Mouse (Mus musculus) embryo, embryonic 9.5 days (tissue): ENCODE data around the gene Cish.

Experiments
- DNase-seq: peaks from one replicate; pipeline ENCODE4 v3.0.0-alpha.2; 2017; ENCODE audit errors: extremely low spot score

Gene Cish

GRCm38 (mm10) chr9:107296016-107296040 lies at the start of gene Cish:
Gene Cish, plus strand, starts transcription at chr9:107296026.
- no peak for DNase-seq

GRCm38 (mm10) chr9:107246170-107246569 lies 49.7 kb upstream of the Cish start:
- DNase-seq = no peak

DNA sequence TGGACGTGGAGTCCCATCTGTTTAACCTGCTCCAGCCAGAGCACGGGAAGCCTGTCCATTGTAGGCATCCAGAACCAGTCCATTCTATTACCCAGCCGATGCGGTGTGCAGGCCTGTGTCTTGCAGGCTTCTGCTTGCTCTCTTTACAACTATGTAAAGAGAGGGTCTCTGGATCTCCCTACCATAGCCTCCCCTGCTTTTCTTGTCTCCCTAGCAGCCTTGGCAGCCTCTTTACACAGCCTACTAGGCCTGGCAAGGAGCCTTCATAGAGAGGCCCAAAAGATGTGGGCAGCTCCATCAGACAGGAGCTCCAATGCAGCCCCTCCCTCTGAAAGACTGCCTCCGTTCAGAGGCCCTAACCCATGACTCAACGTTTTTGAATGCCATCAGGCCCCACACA lies 46.7 kb upstream of the Cish start:
- no peak for DNase-seq

DNA sequence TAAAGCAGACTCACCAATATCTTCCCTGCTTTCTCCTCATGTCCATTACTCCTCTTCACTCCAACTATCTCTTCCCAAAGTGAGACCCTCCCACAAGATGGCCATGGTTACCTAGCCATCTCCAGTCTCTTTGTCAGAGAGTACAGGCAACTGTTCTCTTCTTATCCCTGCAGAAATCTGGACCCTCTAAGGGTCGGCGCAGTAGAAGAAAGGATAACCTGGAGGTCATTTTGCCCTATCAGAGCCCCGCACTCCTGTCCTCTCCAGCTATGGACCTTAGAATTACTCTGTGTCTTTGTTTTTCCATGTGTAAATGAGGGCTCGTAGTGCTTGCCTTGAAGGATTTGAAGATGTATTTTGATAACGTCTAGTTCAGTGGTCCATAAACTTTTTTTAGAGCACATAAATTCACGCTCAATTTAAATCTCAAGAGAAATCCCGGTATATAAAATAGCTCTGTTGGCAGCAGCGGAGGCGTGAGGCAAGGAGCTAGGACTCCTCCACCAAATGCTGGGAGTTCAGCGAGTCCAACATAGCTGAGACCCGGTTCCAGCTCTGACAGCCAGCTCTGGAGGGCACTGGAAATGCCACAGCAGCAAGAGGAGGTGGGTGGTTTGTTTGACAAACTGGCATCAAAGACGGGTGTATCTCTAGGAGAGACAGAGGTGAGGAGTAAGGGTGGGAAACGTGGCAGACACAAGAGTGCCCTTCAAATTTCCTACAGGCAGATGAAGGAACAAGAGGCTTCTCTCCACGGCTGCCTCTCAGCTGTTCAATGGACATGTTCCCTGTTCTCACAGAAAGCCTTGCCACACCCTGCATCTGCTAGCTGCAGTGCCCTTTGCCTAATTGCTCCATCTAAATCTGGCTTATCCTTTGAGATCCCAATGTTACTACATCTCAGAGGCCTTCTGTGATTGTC lies 45.1 kb upstream of the Cish start:
- no peak for DNase-seq

DNA sequence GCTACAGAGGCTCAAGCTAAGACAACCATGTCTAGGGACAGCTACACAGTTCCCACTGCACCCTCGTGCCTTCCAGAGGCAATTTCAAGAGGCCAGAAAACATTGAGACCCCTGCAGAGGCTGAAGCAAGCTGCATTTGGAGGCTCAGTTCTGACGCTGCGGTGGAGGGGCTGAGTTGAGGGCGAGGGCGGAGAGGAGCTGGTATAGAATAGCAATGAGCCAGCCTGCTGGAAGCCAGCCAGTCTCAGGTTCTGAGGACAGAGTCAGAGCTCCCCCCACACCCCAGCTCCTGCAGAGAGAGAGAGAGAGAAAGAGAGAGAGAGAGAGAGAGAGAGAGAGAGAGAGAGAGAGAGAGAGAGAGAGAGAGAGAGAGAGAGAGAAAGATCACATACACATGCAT lies 43.7 kb upstream of the Cish start:
- no peak for DNase-seq

GRCm38 (mm10) chr9:107254476-107254875 lies 41.4 kb upstream of the Cish start:
- no peak for DNase-seq

GRCm38 (mm10) chr9:107254925-107255324 lies 40.9 kb upstream of the Cish start:
- no peak for DNase-seq

DNA sequence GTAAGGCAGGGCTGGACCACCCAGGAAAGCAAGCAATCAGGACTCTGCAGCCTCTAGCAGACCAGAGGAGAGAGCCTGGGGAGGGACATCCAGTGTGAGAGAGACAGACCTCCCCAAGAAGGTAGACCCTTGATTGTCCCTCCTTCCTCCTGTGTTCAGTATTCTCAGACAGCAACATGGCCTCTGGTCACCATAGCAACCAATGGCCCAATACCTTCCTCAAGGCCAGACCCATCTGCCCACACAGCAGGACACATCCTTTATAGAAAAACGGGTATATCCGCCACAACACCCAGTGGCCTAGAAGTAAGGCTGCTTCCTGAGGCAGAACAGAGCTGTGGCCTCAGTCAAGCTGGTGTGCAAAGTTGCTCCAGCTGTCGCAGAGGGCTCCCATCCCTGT lies 40.2 kb upstream of the Cish start:
- DNase-seq = no peak

DNA sequence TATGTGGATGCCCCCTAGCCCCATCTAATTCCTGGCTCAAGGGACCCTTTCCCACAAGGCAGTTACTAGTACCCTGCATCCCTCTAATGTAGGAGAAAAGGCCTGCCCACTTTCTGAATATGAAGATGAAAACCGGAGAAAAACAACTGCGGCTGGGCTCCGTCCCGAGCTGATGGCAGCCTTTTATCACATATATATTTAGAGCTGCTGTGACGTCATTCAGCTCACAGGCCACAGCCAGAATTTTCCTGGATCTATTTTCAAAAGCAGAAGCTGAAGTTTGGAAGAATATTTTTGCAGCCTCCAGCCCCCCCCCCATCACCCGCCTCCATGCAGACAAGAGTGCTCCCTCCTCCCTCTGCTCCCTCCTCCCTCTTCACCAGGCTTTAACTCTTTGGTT lies 36.3 kb upstream of the Cish start:
- DNase-seq = no peak

GRCm38 (mm10) chr9:107260429-107260828 lies 35.4 kb upstream of the Cish start:
- DNase-seq = no peak

DNA sequence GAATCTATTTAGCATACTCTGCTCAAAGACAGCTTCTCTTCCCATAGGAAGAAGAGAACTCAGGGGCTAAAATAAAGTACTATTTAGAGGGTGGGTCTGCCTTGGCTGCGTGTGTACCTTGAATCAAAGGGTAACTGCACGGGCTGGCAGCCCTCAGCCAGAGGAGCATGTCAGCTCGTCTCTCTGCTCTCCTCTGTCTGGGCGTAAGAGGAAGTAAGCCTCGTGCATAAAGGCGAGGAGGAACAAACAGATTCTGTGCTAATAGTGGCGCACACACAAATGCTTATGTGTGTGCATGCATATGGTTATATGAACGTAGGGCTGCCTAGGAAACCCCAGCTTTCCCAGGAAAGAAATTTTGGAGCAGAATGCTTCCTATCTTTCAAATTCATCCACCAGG lies 35.0 kb upstream of the Cish start:
- no peak for DNase-seq

GRCm38 (mm10) chr9:107261792-107262191 lies 34.0 kb upstream of the Cish start:
- DNase-seq = no peak

DNA sequence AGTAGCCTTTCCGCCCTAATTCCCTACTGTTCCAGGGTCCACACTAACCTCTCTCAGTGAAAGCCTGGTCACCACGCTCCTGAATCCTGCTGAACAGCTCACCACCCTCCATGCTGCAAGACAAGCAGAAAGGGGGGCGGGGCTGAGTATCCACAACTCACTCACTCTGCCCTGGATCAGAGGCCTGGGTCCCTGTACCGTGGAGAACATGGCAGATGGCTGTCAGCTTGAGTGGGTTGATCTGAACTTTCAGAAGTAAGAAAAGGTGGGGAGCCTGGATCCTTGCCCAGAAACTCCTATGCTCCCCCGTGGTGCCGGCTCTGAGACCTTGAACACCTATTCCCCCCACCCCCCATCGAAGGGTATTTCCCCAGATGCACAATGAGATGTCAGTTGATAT lies 33.5 kb upstream of the Cish start:
- no peak for DNase-seq

GRCm38 (mm10) chr9:107263912-107264311 lies 31.9 kb upstream of the Cish start:
- no peak for DNase-seq

DNA sequence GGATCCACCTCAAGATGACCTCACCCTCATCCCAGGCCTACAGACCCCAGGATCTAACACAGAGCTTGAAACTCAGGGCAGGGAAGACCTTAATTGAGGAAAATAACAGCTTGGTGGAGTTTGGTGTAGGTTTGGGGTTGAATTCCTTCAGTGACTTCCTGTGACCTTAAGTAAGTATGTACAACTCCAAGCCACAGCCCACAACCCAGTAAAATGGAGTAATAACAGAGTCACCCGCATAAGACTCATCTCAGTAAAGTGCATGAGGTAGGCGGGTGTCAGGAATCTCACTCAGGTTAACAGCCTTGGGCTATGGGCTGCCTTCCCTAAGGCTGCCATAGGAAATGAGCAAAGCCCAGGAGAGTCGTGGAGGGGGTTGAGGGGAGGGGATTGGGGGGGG lies 31.1 kb upstream of the Cish start:
- DNase-seq = no peak

- DNase-seq = no peak
Measured at GRCm38 (mm10) chr9:107267028-107267427, 28.8 kb upstream of the Cish start.

DNA sequence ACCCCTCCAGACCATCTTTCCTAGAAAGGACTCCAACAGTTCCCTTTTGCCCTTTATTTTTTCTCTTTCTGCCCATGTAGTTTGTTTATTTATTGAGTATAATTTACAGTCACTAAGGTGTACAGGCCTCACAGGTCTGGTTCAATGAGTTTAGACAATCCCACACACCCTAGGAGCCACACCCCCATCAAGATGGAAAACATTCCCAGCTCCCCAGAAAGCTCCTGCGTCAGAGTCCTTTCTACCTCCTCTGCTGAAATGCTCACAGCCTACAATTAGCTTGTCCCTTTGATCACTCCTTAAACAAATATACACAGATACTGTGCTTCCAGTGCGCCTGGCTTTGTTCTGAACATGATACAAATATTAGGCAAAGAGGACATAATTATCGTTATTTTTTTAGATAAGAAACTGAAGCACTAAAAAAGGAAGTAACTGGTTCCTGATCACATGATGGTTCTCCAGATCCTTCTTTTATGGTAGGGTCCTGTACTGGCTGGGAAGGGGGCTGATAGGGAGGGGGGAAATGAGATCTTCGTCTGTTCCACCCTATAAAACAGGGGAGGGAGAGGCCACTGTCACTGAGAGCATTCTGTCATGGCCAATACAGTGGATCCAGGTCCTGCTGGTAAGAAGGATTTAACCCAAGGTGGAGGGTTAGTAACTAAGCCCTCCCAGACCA lies 28.0 kb upstream of the Cish start:
- no peak for DNase-seq

DNA sequence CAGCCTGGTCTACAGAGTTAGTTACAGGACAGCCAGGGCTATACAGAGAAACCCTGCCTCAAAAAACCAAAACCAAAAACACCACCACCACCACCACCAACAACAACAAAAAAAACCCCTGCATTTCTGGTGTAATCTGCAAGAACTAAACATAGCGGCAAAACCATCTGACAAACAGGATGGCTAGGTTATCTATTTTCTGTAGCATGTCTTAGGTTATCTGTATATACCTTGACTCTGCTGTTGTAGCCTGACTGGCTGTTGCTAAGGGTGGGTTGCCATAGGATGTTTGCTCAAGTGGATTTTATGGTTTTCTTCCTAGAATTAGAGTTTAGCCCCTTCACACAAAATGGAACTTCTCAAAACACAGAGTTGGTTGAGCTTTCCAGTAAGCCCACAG lies 26.1 kb upstream of the Cish start:
- DNase-seq = no peak

DNA sequence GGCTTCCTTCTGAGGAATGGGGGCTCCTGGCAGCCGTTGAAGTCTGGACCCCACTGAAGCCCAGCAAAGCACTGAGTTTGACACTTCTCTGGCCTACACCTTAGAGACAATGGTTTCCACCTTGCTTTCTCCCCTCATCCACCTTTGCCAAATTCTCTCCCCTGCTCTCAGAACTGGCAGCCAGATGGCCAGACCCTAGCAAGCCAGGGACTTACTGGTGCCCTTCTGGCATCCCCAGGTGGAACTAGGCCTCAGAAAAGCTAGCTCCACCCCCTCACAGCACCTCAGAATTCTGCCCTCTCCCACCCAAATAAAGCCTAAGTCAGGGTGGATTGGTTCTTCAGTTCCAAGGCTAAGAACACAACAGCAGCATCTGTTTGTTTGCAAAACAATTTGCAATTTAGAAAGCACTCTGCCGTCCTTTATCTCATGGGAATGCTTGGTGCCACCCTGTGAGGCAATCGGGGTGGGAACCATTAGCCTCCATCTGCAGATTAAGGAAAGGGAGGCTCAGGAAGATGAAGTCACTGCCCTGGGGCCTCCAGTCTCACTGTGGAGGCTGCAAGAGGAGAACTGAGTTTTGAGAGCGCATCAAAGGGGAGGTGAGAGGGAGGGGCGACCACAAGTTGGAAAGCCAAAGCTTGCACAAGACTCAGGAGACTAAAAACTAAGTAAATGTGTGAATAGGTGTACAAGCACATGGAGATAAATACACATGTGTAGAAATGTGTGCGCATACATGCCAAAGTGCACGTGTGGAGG lies 24.5 kb upstream of the Cish start:
- no peak for DNase-seq

- DNase-seq = no peak
Measured at GRCm38 (mm10) chr9:107272284-107272683, 23.5 kb upstream of the Cish start.

GRCm38 (mm10) chr9:107273184-107273583 lies 22.6 kb upstream of the Cish start:
- no peak for DNase-seq

DNA sequence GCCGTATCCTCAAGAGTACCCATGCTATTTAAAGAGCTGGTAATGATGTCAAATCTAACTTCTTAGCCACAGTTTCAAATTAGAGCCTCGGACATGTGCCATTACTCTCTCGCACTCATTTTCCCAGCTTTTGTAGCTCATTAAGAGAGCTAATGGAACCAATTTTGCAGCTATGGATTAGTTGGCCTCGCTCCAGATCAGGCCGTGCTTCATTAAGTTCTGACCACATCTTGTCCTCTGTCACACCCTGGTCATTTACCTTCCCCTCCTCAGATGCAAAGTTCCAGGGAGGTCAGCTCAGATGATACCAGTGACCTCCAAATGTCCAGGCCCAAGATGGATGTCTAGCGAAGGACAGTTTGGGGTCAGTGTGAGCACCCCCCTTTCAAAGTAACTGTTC lies 21.1 kb upstream of the Cish start:
- DNase-seq = no peak

DNA sequence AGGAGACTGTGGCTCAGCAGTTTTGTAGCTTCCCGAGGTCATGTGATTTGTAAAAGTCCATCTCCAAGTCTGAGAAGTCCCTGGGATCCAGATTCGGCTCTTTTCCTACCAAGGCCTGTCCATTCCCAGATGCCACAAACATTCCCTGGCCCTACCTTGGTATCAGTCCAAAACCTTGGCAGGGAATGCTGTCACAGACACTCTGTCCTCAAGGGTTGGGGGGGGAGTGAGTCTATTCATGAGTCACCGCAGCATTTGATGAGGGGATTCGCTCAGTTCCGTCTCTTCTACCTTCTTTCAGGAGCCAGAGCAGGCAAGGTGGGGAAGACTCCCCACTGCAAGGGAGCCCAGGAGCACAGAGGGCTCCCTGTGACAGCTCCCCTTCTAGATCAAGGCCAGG lies 20.1 kb upstream of the Cish start:
- DNase-seq = no peak
